Mouse (Mus musculus) intestine, embryonic 14.5 days (tissue): Measurements from ENCODE around the gene Slc18a3. TPM values are rescaled to one million over a fixed set of nuclear protein-coding genes. Genes with fewer than 3 reads are reported as not detected.
A peak's percentile ranks its signal among the peaks of the same experiment; 100 is the strongest.

ENCODE experiments used
- ATAC-seq: fragments of 200-750 bp; cut with Nextera tagmentation; replicated peaks from 2 replicates; pipeline ENCODE4 v1.8.0; 2017; ENCODE audit warnings: low read depth, moderate number of reproducible peaks, moderate TSS enrichment, moderate library complexity; ENCODE audit not compliant: low FRiP score, low TSS enrichment
- DNase-seq: peaks from one replicate; pipeline ENCODE4 v3.0.0-alpha.2; 2018; ENCODE audit warnings: low spot score
- H3K27ac ChIP-seq: fragments of 300-500 bp; sonication (generic); 2 replicates; pipeline ENCODE4 v1.5.1; 2014; ENCODE audit warnings: low read depth, mild to moderate bottlenecking, control low read depth
- H3K27me3 ChIP-seq: fragments of 300-500 bp; sonication (generic); replicated peaks from 2 replicates; pipeline ENCODE4 v1.6.1; 2014; ENCODE audit warnings: low read length, control low read depth; ENCODE audit not compliant: control insufficient read depth, insufficient read depth
- H3K36me3 ChIP-seq: fragments of 300-500 bp; sonication (generic); 2 replicates; pipeline ENCODE4 v1.6.1; 2014; ENCODE audit warnings: low read length, control low read depth; ENCODE audit not compliant: control insufficient read depth, insufficient read depth
- H3K4me1 ChIP-seq: fragments of 300-500 bp; sonication (generic); replicated peaks from 2 replicates; pipeline ENCODE4 v1.6.1; 2014; ENCODE audit warnings: low read length, control low read depth, mixed read lengths; ENCODE audit not compliant: control insufficient read depth, insufficient read depth
- H3K4me2 ChIP-seq: fragments of 300-500 bp; sonication (generic); 2 replicates; pipeline ENCODE4 v1.6.1; 2014; ENCODE audit warnings: low read length
- H3K4me3 ChIP-seq: fragments of 300-500 bp; sonication (generic); 2 replicates; pipeline ENCODE4 v1.5.1; 2014; ENCODE audit warnings: low read depth, low read length, control low read depth, mixed read lengths
- H3K9ac ChIP-seq: fragments of 300-500 bp; sonication (generic); 2 replicates; pipeline ENCODE4 v1.6.1; 2014; ENCODE audit warnings: mild to moderate bottlenecking, low read length
- H3K9me3 ChIP-seq: fragments of 300-500 bp; sonication (generic); 2 replicates; pipeline ENCODE4 v1.6.1; 2016; ENCODE audit warnings: low read length, control low read depth; ENCODE audit not compliant: control insufficient read depth
- WGBS: fragments of 180-500 bp; shearing (Covaris S2); extraction: QIAGEN DNeasy Blood & Tissue Kit; methylation state at CpG from one replicate; pipeline ENCODE4 v1.1.7; 2014; 5-methylcytosine and 5-hydroxymethylcytosine counted together
- polyA plus RNA-seq: library from polyadenylated mRNA; unstranded; fragments of >200 nt; fragmentation: Nextera tagmentation; extraction: Ambion mirVana; gene quantifications from 2 replicates; pipeline ENCODE4 v1.2.1, GENCODE M21; 2014

Slc18a3 gene
- polyA plus RNA-seq, 1 experiment from 2014 or later: 11.3 TPM

DNA sequence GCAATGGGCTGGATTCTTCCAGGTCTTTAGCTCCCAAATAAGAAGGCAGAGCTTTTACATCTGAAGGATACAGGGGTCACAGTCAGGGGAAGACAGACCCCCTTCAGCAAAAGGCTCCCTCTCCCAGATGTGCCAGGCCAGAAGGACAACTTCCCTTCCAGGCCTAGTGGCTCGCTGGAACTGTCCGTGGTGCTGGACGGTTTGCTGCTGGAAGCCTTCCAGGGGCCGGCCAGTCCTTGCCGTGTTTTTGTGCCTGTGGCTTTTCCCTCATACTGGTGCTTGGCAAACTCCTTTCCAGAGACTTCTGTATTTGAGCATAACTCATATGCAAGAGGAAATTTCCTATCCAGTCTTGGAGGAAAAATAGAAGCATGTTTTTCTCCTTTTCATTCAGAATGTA is 3.0 kb upstream of the Slc18a3 start:
- Histone ChIP-seq H3K4me2 (no peak overlapping the region), H3K36me3 (no peaks in the 10 kb centered on the region), H3K4me3 (no peak overlapping the region), H3K27me3 (peaks cover 54% of the 10 kb centered on the region), H3K9ac (no peak overlapping the region), H3K9me3 (no peaks in the 10 kb centered on the region), H3K27ac (no peak overlapping the region), H3K4me1 (peaks cover 10% of the 10 kb centered on the region)
- peak; percentile 93 for DNase-seq
- WGBS: under 1% methylated on average over 5 of the region's 5 CpGs
- no peak for ATAC-seq

DNA sequence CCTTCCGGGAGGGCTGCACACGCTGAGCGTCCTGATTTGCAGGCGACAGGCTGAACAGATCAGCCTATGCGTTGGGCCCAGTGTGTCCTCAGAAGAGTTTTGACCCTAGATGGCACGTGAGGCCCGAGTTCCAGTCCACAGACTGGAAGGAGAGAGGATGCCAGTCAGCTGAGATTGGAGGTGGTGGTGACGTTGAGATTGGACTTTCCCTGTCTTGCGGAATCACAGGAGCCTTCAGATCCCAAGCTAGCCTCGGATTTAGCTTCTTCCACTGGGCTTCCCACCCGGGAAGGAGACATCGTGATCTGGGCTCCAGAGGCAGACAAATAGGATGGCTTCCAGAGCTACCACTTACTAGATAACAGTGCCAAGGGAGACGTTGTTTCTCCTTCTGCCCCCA is 1.2 kb upstream of the Slc18a3 start, which contains the start of gene Chat:
Gene Chat, minus strand, starts transcription at position 101 of the 400 bp plus-strand sequence.
- H3K9ac ChIP-seq: no peak within 1 kb of the TSS
- no peak within 1 kb of the TSS for H3K27ac ChIP-seq
- H3K27me3 ChIP-seq: peaks cover 71% of the 10 kb centered on the region
- H3K9me3 ChIP-seq: no peaks in the 10 kb centered on the region
- DNase-seq: no peak
- WGBS: 20% methylated on average over 13 of the region's 13 CpGs
- H3K4me2 ChIP-seq: peak within 1 kb of the TSS; percentile 63
- H3K4me3 ChIP-seq: peak within 1 kb of the TSS; percentile 36
- no peak for ATAC-seq
- H3K36me3 ChIP-seq: no peaks in the 10 kb centered on the region
- peaks cover 10% of the 10 kb centered on the region for H3K4me1 ChIP-seq

GRCm38 (mm10) chr14:32465506-32465870 is 838 bp upstream of the Slc18a3 start:
- Histone ChIP-seq H3K27me3 (peaks cover 75% of the 10 kb centered on the region), H3K4me1 (peaks cover 10% of the 10 kb centered on the region), H3K4me3 (peak overlapping the region; percentile 36; the same call in 1 of the 2 replicates), H3K9ac (no peak overlapping the region), H3K27ac (no peak overlapping the region), H3K4me2 (peak overlapping the region; percentile 63; the same call in 1 of the 2 replicates), H3K9me3 (no peaks in the 10 kb centered on the region), H3K36me3 (no peaks in the 10 kb centered on the region)
- 0% methylated on average over 5 of the region's 11 CpGs for WGBS
- ATAC-seq: no peak
- no peak for DNase-seq

GRCm38 (mm10) chr14:32463211-32464040 is 1.2 kb downstream of the Slc18a3 start:
- ATAC-seq (no peak), DNase-seq (peak; percentile 63)
- peak overlapping the region; percentile 63; the same call in 1 of the 2 replicates for H3K4me2 ChIP-seq
- H3K27ac ChIP-seq: no peak overlapping the region
- H3K4me3 ChIP-seq: peak overlapping the region; percentile 36
- H3K9ac ChIP-seq: no peak overlapping the region
- H3K9me3 ChIP-seq: no peaks in the 10 kb centered on the region
- no peaks in the 10 kb centered on the region for H3K36me3 ChIP-seq
- 5% methylated on average over 74 of the region's 74 CpGs for whole genome bisulfite sequencing
- peaks cover 95% of the 10 kb centered on the region for H3K27me3 ChIP-seq
- peaks cover 10% of the 10 kb centered on the region for H3K4me1 ChIP-seq

- no peak overlapping the region for H3K9ac ChIP-seq
- ATAC-seq (no peak), DNase-seq (peak; percentile 10)
- no peaks in the 10 kb centered on the region for H3K36me3 ChIP-seq
- no peak overlapping the region for H3K27ac ChIP-seq
- 8% methylated on average over 4 of the region's 4 CpGs for WGBS
- no peak overlapping the region for H3K4me3 ChIP-seq
- H3K4me1 ChIP-seq: no peaks in the 10 kb centered on the region
- no peaks in the 10 kb centered on the region for H3K9me3 ChIP-seq
- no peak overlapping the region for H3K4me2 ChIP-seq
- peaks cover 12% of the 10 kb centered on the region; the same call in 1 of the 2 replicates for H3K27me3 ChIP-seq
These were observed 12.1 kb downstream of the Slc18a3 start for GRCm38 (mm10) chr14:32452552-32452951.

GRCm38 (mm10) chr14:32446989-32447388 is 17.7 kb downstream of the Slc18a3 start:
- no peak overlapping the region for H3K9ac ChIP-seq
- DNase-seq (peak; percentile 16), ATAC-seq (no peak)
- H3K4me2 ChIP-seq: no peak overlapping the region
- H3K27ac ChIP-seq: no peak overlapping the region
- H3K27me3 ChIP-seq: no peaks in the 10 kb centered on the region
- WGBS: 82% methylated on average over 6 of the region's 6 CpGs
- no peaks in the 10 kb centered on the region for H3K4me1 ChIP-seq
- H3K9me3 ChIP-seq: no peaks in the 10 kb centered on the region
- no peaks in the 10 kb centered on the region for H3K36me3 ChIP-seq
- no peak overlapping the region for H3K4me3 ChIP-seq

DNA sequence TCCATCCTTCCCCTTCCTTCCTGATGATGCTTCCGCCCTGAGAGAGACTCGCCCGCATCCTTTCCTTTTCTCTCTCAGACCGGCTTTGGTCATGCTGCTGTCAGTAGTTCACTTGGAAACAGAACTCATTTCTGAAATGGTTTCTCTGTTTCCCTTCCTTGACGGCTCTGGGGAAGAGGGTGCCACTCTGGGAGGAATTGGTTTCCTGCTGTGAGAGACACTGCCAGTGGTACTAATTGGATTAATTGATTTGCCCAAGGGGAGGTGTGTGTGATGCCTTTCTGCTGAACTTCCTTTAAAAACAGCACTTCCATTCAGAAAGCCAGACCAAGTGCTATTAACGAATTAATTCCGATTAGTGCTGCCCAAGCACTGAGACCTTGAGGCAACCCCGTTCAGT is 21.2 kb downstream of the Slc18a3 start:
- no peak overlapping the region for H3K4me3 ChIP-seq
- H3K36me3 ChIP-seq: no peaks in the 10 kb centered on the region
- ATAC-seq: no peak
- H3K4me1 ChIP-seq: 0 out of 2 replicates have a peak, but pooled peaks cover 6% of the 10 kb centered on the region
- H3K9me3 ChIP-seq: no peaks in the 10 kb centered on the region
- no peak overlapping the region for H3K9ac ChIP-seq
- 45% methylated on average over 8 of the region's 8 CpGs for WGBS
- no peaks in the 10 kb centered on the region for H3K27me3 ChIP-seq
- H3K27ac ChIP-seq: no peak overlapping the region
- H3K4me2 ChIP-seq: no peak overlapping the region
- no peak for DNase-seq

DNA sequence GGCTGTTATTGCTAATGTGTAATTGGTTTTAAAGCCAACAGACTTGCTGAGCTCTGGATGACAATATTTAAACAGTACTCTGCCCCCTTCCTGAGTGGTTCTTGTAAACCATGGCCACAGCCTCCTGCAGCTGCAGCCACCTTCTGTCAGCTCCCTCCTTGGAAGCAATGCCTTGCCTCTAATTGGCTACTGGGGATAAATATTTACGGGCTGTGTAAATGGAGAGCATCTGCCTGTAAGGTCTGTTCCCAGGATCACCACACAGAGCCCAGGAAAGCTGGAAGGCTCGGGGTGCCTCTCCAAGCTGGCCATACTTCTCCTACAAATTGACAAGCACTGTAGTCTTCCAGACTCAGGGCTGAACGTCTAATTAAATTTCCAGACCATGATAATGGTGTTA is 24.9 kb downstream of the Slc18a3 start:
- Histone ChIP-seq H3K36me3 (no peaks in the 10 kb centered on the region), H3K4me1 (0 out of 2 replicates have a peak, but pooled peaks cover 6% of the 10 kb centered on the region), H3K27me3 (no peaks in the 10 kb centered on the region), H3K9ac (no peak overlapping the region), H3K4me3 (no peak overlapping the region), H3K9me3 (no peaks in the 10 kb centered on the region), H3K4me2 (no peak overlapping the region), H3K27ac (peak overlapping the region; percentile 87)
- DNase-seq (peak; percentile 63), ATAC-seq (peak; percentile 76)
- whole genome bisulfite sequencing: 10% methylated on average over 3 of the region's 3 CpGs
